Mouse (Mus musculus): Measurements from ENCODE around the gene Snrnp35. TPM values are rescaled to one million over a fixed set of nuclear protein-coding genes. Genes with fewer than 3 reads are reported as not detected.
A peak's percentile ranks its signal among the peaks of the same experiment; 100 is the strongest.

The Snrnp35 gene
- total RNA-seq, 2 experiments from 2014 or later: 26.7 to 32.0 TPM

GRCm38 (mm10) chr5:124462297-124463025 lies 20.5 kb upstream of the Snrnp35 start:
- DNase-seq (ENCODE audit: low spot score in 2 of 2): no peak

- DNase-seq (ENCODE audit: low spot score in 2 of 2): no peak
Measured at GRCm38 (mm10) chr5:124463462-124463861, 19.5 kb upstream of the Snrnp35 start.

GRCm38 (mm10) chr5:124464905-124465304 lies 18.0 kb upstream of the Snrnp35 start:
- DNase-seq (ENCODE audit: low spot score in 2 of 2): no peak

- DNase-seq (ENCODE audit: low spot score in 2 of 2): no peak
Measured at GRCm38 (mm10) chr5:124467766-124468165, 15.2 kb upstream of the Snrnp35 start.

GRCm38 (mm10) chr5:124468365-124468764 lies 14.6 kb upstream of the Snrnp35 start:
- DNase-seq (ENCODE audit: low spot score in 2 of 2): no peak

- no peak for DNase-seq (ENCODE audit: low spot score in 2 of 2)
Measured at GRCm38 (mm10) chr5:124469486-124469885, 13.4 kb upstream of the Snrnp35 start.

- DNase-seq (ENCODE audit: low spot score in 2 of 2): no peak
Measured at GRCm38 (mm10) chr5:124470591-124471171, 12.3 kb upstream of the Snrnp35 start.

GRCm38 (mm10) chr5:124478873-124479204 lies 4.1 kb upstream of the Snrnp35 start:
- DNase-seq (ENCODE audit: low spot score in 2 of 2): no peak

- no peak for DNase-seq (ENCODE audit: low spot score in 2 of 2)
Measured at GRCm38 (mm10) chr5:124480119-124480518, 2.8 kb upstream of the Snrnp35 start.

GRCm38 (mm10) chr5:124481714-124482113 lies 1.2 kb upstream of the Snrnp35 start:
- DNase-seq (ENCODE audit: low spot score in 2 of 2): no peak

GRCm38 (mm10) chr5:124482436-124482965 lies 433 bp upstream of the Snrnp35 start:
- DNase-seq (ENCODE audit: low spot score in 2 of 2): peak in 1 of 2 experiments; percentile 37

GRCm38 (mm10) chr5:124483655-124484396 lies 892 bp downstream of the Snrnp35 start:
- no peak for DNase-seq (ENCODE audit: low spot score in 2 of 2)

GRCm38 (mm10) chr5:124485654-124486053 lies 2.7 kb downstream of the Snrnp35 start:
- no peak for DNase-seq (ENCODE audit: low spot score in 2 of 2)

GRCm38 (mm10) chr5:124488885-124489284 lies 6.0 kb downstream of the Snrnp35 start:
- no peak for DNase-seq (ENCODE audit: low spot score in 2 of 2)

- no peak for DNase-seq (ENCODE audit: low spot score in 2 of 2)
Measured at GRCm38 (mm10) chr5:124491732-124492131, 8.8 kb downstream of the Snrnp35 start.

- no peak for DNase-seq (ENCODE audit: low spot score in 2 of 2)
Measured at GRCm38 (mm10) chr5:124492618-124493017, 9.7 kb downstream of the Snrnp35 start.

GRCm38 (mm10) chr5:124493455-124493854 lies 10.5 kb downstream of the Snrnp35 start:
- no peak for DNase-seq (ENCODE audit: low spot score in 2 of 2)

- DNase-seq (ENCODE audit: low spot score in 2 of 2): no peak
Measured at GRCm38 (mm10) chr5:124495547-124495946, 12.6 kb downstream of the Snrnp35 start.

GRCm38 (mm10) chr5:124496614-124497514 lies 13.9 kb downstream of the Snrnp35 start:
- DNase-seq (ENCODE audit: low spot score in 2 of 2): no peak

GRCm38 (mm10) chr5:124498221-124498876 lies 15.4 kb downstream of the Snrnp35 start:
- DNase-seq (ENCODE audit: low spot score in 2 of 2): no peak
